Mouse (Mus musculus) liver, adult 10 weeks (tissue): Measurements from ENCODE around the gene Vmn1r58. TPM values are rescaled to one million over a fixed set of nuclear protein-coding genes. Genes with fewer than 3 reads are reported as not detected.

Experiments used
- polyA plus RNA-seq: library from polyadenylated mRNA; stranded (reverse); fragments of 350-450 nt; fragmentation: Illumina TruSeq; extraction: RNeasy Lipid Tissue Mini Kit (QIAGEN cat#74804); gene quantifications from one replicate; pipeline ENCODE4 v1.2.3, GENCODE M21; 2014; ENCODE audit warnings: low read depth, low replicate concordance

Vmn1r58 gene
- not detected for polyA plus RNA-seq

DNA sequence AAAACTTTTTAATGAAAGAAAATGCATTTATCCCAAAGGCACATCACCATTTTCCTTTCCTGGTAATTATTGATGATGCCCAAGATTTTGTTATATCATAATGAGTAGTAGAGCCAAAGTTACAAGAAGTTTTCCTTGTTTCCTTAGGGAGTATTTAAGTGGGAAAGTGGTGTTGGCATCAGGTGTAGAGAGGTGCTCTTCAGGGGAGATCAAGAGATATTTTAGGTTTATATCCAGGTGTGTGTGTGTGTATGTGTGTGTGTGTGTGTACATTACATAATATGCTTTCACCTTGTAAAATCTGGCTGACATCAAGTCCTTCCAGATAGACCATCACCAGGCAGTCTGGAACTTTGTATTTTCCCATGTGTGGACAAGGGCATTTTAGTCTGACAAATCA, at the start of gene Vmn1r58:
Gene Vmn1r58, minus strand, starts transcription at position 101 of the 400 bp plus-strand sequence.

DNA sequence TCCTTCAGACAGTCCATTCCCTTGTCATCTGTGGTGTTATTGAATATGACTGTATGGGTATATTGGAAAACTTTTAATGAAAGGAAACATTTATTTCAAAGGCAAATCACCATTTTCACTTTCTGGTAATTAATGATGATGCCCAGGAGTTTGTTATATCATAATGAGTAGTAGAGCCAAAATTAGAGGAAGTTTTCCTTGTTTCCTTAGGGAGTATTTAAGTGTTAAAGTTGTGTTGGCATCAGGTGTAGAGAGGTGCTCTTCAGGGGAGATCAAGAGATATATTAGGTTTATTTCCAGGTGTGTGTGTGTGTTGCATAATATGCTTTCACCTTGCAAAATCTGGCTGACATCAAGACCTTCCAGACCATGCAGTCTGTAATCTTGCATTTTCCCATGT, 43.5 kb upstream of the Vmn1r58 start, which contains the start of gene Vmn1r59:
Gene Vmn1r59, minus strand, starts transcription at position 101 of the 400 bp plus-strand sequence.

Other genes starting within 250 kb of the Vmn1r58 start
- gene Vmn1r56, start 216.6 kb downstream of the Vmn1r58 start, polyA plus RNA-seq, result not detected
- gene Vmn1r57, start 194.9 kb downstream of the Vmn1r58 start, polyA plus RNA-seq, result not detected
- gene Gm5065, start 62.9 kb downstream of the Vmn1r58 start, polyA plus RNA-seq, result not detected
- not detected for gene Nlrp2, start 62.4 kb downstream of the Vmn1r58 start, polyA plus RNA-seq
- not detected for gene Vmn1r59, start 43.4 kb upstream of the Vmn1r58 start, polyA plus RNA-seq
- gene Vmn2r28, start 80.6 kb upstream of the Vmn1r58 start, polyA plus RNA-seq, result not detected
- gene Vmn1r60, start 133.9 kb upstream of the Vmn1r58 start, polyA plus RNA-seq, result not detected
- not detected for gene Vmn1r61, start 199.9 kb upstream of the Vmn1r58 start, polyA plus RNA-seq